Mouse (Mus musculus) layer of hippocampus, adult 9-11 months (tissue): ENCODE measurements around the gene Slc25a13.
"Not testable (repeated sequence)": the region's sequence is repeated elsewhere in the genome, so short reads cannot be mapped to it uniquely, and the experiment has no call there.

Experiments used
- DNase-seq: peaks from one replicate; pipeline ENCODE4 v3.0.0; 2022

Gene Slc25a13

DNA sequence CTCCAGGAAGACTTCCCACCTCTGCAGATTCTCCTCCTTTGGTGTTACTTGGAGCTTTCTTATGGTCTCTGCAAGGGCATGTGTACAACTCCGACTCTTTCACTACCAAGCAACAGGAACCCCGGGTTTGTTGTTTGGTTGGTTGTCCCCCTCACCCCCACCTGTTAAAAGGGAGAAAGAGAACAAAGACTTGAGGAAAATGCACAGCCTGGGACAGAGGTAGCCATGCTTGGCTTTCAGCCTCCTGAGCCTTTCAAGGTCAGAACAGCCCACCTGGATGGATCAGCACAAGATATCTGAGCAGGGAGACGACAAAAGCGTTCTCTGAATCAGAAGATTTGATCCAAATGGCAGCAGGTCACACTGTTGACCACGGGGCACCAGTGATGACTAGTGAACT lies 15.0 kb downstream of the Slc25a13 start:
- DNase-seq, result no peak

DNA sequence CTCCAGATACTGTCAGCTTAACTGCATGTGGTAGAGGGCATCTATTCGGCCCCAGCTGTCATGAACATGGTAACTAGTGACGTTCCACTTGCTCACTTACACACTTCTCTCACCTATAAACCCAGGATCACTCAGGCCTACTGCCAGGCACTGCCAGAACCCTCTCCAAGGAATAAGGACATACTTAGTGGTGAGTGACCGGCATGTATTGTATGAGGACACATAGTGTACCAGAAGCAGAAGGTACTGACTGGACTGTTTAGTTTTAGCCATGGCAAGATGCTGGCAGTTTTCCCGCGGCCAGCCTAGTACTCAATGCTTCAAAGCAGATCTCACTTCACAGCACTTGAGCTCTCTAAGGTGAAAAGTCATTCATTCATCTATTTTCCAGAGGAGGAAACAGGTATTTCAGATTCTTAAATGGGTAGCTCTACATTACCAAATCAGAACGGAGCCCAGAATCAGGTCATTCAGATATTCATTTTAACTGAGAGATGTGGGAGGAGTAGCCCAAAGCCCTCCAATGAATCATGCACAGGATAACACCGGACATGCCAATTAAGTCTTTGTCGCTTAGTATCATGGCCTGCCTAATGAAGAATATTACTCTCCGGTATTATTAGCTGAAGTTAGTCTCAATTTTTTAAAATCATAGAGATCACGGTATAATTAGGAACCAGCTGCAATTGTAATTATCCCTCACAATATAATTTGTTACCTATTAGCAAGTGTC lies 17.7 kb downstream of the Slc25a13 start:
- DNase-seq, result no peak

DNA sequence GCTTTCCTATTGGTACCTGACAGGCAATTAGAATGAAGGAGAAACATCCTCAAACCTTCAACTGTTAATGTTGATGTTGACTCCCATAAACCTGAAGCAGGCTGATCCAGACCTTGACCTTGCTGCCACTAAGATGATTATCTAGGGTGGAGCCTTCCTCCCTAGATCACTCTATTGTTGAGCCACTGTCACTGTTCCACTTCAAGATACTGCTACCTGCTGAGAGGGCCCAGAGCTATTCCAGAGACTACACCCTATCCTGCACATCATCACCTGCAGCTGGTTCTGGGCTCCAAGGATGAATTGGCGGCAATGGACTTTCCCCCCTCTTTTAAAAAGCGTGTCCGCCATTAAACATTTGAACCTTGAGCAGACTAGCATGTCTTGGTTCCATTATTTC lies 18.9 kb downstream of the Slc25a13 start:
- not testable (repeated sequence) for DNase-seq

DNA sequence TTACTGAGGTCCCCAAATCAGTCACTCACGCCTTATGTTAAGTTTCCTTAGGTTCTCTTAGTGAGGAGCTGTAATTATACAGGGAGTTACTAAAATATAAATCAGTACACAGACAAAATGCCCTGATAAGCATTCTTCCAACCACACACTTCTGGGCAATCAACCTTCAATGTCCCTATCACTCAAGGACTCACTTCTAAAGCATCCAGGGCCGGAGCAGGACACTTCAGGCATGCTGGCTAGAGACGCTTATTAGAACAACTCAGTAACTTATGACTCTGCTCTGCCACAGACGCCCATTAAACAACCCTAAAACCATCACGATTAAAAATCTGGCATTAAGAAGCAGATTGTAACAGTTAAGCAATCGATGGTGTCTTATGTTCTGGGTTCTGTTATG lies 19.6 kb downstream of the Slc25a13 start:
- DNase-seq, result peak; percentile 21

DNA sequence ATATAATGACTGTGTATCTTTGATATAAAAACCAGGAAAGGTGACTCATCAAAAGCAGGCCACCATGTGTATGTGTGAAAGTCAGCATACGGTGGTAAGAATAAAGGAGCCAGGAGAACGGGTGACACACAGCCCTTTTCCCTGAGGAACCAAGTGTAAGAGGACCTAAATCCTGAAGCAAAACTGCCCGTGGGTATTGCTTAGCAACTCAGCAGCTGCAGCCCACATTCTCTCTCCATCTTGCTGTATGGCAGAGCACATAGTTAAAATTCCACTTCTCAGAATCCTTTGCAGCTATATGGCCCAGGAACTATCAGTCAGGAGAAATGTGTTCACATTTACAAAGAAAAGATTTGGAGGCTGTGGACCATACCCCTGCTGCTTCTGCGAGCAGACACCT lies 20.4 kb downstream of the Slc25a13 start:
- DNase-seq, result no peak

DNA sequence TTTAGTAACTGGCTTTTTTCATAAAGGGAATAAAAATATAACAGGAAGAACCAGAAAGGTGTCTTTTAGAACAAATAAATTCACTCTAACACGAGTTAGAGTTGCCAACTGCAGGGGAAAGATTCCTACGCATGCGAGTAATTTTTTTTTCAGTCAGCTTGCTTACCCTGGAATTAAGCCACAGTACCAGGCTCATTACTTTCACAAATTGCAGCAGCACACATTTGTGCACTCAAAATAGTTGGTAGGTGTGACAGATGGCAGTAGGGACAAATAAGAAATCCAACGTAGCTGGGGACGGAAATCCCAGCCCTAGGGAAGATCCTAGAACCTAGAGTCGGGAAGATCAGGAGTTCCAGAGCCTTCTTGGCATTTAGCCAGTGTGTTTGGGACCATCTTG lies 22.1 kb downstream of the Slc25a13 start:
- DNase-seq, result peak; percentile 68

DNA sequence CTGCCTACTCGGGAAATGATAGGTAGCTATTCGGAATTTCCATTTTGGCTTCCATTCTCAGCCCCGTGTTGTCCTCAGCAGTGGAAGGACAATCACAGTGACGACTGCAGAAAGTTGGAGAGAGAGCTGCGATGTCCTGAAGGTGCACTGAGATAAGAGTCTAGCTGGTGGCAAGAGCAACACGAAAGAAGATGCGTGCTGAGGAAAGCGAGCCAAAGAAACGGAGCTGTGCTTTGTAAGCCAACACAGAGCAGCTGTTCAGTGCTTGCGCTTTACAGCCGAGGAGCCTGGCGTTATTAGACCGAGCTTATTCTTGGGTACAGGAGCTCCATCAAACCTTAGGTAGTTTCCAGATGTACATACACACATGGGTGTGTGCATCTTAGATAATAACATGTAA lies 23.1 kb downstream of the Slc25a13 start:
- DNase-seq, result peak; percentile 38

DNA sequence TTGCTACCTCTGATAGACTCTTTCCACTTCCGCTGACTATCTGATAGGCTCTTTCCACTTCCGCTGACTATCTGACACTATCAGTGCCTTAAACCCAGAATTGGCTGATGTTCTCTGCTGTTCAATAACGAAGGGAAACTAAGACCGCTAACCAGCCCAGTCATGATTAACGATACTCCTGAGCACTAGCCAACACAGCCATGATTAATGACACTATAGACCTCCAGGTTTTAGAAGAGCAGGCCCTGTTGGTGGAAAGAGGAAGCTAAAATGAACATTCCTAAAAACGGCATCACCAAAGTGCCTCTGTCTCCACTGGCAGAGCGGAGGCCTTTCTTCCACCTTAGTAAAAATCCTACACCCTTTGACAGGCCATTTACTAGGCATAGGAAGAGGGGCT lies 24.6 kb downstream of the Slc25a13 start:
- DNase-seq, result no peak

DNA sequence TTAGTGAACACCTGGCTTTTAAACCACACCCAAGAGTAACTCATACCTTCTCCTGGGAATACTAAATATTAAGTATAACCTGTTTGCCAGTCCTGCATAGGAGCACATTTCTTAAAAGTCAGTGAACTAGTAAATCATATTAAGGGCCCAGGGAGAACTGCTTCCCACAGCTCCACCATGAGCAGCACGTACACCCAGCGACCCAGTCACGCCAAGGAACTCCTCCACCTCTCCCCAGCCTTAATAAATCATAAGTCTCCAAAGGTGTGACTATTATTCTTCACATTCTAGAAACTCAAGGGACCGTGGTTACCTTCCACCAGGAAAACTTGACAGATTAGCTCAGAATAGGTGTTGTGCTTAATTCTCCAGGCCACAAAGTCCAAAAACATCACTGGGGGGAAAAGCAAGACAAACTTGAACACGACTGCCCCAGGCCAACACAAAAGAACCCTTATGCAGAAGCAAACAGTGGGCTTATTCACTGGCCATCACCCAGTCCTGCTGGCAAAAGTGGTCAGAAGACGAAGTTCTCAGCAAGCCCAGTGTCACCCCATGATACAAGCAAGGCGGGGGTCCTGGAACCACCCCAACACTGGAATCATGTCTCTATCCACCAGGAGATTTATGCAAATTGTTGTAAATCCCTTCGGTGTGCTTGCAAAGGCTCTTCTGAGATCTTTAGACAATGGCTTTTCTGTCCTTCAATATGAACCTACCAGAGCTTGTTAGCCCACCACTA lies 25.2 kb downstream of the Slc25a13 start:
- peak; percentile 85 for DNase-seq

DNA sequence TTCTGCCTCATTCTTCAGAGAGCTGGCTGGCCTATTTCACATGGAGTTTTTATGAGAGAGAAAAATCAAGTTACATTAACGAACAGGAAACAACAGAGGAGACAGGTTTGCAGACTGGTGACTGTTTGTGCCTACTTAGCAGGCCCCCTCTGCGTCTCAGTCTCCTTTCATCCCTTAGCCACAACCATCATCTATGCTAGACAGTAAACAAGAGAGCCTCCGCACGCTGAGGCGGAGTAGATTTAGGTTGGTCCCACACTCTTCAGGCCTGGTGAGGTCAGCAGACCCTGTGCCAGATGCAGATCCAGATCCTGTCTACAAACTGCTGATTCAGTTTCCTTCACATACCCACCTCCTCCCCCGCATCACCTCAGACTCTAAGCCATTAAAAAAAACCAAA lies 28.0 kb downstream of the Slc25a13 start:
- DNase-seq, result no peak

DNA sequence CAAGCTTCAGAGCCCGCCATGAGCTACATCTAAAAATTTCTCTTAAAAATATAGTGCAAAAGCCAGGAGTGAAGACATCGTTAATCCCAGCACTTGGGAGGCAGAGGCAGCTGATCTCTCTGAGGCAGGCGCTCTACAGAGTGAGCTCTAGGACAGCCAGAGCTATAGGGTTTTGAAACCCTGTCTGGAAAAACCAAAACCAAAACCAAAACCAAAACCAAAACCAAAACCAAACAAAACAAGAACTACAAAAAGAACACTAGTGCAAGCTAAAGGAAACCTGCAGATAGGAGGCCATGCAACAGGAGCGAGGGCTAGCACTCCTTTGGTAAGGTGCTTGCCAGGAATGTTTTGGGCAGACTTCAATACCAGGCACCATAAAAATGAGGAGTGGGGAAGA lies 30.5 kb downstream of the Slc25a13 start:
- DNase-seq, result no peak

DNA sequence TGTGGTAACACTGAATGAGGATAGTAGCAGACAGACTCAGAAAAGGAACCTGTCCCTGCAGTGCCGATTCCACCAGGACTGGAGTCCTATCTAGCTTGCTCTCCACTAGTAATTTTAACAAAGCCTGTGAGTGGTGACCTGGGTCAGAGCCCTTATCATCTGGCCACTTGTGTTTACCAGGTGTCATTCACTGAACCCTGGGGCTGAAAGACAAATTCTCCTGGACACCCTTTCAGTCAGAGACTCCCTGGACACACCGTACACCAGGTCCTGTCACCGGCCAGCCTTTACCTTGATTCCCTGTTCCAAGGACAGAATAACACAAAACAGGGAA lies 31.3 kb downstream of the Slc25a13 start:
- no peak for DNase-seq

DNA sequence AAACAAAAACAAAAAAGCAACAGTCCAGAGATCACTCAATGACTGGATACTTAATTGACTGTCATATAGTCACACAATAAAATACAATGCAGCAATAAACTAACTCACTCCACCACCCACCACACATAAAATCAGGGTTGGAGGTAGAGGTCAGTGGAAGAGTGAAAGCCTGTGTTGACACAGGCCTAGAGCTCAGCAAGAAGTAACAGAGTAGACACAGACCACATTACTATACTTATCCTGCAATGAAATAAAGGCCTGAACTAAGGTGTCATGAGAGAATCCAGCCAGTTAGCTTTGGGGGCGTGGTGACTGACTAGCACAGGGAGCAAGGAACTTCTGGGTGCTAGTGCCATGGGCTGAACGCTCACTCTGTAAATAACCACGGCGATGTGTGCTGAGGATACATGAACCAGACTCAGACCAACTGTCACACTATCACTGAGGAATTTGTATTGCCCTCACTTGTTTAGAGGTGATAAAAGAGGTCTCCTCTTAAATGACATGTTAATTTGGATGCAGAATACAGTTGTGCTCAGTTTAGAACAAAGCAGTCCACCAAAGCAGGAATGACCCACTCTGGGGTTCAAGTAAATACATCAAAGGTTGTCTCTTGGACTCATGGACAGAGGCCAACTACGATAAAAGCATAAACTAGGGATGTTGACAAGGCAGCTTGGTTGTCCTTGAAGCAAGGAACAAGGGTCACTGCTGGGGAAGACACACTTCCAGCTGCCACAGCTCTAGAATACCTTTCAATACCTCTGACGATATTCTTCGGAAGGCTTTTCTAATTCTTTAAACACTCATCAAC lies 31.8 kb downstream of the Slc25a13 start:
- no peak for DNase-seq

DNA sequence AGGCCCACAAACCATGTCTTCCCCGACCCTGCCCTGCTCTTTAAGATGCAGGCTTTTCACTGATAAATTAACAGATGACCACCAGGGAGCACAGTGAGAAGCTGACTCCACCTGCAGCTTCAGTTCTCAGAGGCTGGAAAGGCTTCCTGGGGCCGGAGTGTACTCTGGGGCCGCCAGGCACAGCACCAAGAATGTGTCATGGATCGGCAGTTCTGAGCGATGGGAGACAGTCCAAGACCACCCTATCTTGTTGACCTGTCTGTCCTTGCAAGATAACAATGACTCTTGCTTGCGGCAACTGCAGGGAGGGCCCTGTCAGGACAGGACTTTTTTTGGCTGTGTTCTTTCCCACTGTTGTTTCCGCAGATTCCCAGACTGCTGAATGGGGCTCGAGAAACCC lies 33.4 kb downstream of the Slc25a13 start:
- no peak for DNase-seq

DNA sequence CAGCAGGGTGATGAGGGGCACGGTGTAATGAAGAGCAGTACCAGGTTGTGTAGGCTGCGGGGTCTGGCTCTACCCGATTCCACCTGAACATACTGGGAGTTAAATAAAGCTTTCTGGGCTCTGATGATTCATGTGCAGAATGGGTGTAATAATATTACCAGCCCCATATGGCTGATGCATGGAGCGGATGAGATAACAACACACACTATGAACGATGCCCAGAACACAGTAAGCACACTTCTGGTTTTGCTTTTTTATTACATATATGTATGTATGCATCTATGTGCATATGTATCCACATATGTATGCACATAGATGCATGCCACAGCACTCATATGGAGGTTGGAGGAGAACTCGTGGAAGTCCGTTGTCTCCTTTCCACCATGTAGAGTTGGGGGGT lies 34.8 kb downstream of the Slc25a13 start:
- DNase-seq, result no peak

DNA sequence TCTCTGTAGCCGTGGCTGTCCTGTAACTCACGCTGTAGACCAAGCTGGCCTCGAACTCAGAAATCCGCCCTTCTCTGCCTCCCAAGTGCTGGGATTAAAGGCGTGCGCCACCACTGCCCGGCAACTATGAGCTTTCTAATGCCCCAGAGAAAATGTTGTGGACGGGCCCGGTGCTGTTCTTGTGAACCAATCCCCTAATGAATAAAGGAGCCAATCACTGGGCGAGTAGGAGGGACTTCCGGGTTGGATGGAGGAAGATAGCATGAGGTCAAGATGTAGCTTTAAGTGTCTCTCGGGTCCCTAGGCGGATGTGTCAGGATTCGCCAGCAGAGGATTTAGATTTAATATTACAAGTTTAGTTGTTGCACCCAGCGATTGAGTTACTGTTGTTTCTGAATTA lies 38.6 kb downstream of the Slc25a13 start:
- DNase-seq, result not testable (repeated sequence)

DNA sequence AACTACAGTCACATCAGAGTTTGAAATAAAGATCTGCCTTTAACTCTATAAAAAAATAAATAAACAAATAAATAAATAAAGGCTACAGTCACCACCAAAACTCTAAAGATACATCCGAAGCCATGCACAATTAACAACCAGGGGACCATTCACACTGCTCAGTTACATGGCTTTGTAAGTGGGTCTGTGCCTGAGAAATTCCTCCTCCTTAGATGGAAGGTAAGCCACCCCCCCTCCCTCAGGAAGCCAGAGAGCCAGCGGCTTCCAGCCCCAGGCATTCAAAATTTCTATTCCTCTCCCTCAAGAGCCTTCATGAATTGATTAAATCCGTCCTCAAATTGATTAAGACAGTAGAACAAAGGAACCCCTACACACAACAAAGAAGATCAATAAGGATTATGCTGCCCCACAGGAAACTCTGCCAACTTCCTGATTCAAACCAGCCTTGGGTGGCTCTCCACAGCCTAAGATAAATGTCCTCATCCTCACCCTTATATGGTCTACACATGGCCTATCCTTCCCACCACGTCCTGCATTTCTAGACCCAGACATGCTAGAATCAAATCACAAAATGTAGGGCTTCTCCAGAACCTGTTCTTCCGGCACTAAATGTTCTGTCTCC lies 41.5 kb downstream of the Slc25a13 start:
- DNase-seq, result no peak

DNA sequence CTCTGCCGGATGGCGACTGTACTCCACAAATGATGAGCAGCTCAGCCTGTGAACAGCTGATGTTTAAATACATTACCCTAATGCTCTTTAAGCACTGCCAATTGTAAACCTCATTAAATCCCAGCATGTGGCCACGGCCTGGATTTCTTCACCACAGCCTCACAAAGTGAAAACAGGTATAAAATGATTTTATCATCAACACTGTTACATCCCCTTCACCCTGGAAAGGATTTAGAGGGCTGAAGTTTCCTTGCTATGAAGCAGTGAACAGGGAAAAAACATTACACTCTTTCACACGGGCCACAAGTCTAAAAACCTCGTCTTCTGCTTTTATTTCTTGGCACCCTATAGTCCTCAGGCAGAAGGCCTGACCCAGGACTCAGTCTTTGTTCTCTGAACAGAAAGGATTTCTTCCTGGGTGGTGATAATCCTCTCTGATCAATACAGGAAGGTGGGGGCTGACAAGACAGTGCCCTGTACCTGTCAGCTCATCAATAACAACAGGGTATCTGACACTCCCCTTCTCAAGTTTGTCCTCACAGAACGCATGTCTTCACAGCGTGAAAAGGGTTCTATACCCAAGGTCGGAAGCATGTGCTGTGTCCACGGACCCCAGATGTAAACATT lies 42.9 kb downstream of the Slc25a13 start:
- no peak for DNase-seq

DNA sequence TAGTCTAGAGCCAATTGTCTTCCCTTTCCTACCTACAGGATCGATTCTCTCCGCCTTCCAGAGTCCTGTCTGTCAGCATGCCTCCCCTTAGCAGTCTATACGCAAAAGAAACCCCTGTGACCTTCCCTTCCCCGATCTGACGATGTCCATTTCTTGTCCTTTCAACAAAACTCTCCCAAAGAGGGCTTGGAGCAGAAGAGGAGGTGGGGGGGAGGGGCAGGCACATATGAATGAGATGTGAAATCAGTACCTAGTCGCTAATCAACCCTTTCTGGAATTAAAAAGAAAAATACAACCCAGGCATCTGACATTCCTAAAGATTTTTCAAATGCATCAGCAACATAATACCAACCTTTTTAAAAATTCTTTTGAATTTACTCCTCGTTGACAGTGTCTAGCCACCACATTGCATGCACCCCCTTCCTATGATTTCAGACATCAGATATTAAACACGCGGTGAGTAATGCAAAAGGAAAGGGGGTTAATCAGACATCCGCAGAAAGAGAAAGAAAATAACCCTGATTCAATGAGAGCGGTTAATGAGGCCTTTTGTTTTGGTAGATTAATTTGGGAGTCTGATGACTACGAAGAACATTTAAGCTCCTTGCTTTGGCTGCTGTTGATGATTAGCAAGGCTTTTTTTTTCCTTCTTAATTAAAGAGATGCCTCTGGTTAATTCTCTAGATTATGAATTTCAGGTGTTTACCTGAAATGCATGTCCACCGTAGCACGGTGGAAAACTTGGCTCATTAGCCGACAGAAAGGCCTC lies 43.6 kb downstream of the Slc25a13 start:
- no peak for DNase-seq

DNA sequence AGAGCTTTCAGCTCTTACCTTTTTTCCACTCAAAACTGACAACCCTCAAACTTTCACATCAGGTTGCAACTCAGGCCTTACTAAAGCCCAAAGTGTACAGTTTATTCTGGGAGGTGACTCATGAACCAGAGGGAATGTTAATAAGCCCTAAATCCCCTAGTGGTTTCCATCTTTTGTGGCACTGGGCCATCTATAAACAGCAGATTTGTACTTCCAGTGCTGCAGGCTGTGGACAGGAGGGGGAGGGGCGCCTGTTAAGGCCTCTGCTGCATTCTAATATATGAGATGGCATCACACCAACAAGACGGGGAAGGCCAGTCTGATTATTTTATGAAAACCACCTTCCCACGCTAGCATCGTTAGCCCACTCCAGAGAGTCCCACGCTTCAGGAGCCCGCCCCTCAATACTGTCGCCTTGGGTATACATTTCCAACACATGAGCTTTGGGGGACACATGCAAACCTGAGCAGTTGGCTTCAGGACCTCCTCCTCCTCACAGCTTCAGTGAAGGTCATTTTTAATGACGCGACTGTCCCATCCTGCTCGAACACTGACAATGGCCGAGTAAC lies 48.3 kb downstream of the Slc25a13 start:
- no peak for DNase-seq

DNA sequence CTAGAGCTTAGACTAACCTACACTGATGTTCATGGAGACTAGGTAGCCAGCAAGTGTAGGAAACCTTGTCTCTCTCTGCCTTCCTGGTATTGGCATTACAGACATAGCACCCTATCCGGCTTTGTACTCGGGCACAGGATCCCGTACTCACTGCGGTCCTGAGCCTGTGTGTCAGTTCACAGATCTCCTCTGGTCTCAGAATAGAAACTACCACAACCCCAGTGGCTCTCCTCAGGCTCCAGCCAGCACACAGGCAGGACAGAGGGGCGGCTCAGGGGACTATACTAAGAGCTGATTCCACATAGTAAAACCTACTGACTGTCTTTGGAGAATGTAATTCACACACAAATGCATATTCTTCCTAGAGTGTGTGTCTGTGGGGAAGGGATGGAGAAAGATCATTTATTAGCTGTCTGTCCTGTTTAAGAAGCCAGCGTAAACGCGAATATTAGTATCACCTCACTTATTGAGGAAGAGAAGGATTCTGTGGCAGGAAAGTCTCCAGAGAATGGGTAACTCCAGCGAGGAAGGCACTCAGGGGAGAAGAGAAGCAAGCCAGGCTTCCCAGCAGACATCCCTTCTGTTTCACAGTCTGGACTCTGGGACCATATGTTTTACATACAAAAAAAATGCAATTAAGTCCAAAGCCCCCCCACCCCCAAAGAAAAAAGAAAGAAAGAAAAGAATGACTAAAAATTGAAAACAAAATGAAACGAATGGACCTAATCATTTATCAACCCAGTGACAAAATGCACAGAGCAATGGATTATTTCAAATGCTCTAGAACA lies 49.4 kb downstream of the Slc25a13 start:
- no peak for DNase-seq
